Comparison of ENCODE assay signal across 22 mouse cellular contexts in the genomic region with DNA sequence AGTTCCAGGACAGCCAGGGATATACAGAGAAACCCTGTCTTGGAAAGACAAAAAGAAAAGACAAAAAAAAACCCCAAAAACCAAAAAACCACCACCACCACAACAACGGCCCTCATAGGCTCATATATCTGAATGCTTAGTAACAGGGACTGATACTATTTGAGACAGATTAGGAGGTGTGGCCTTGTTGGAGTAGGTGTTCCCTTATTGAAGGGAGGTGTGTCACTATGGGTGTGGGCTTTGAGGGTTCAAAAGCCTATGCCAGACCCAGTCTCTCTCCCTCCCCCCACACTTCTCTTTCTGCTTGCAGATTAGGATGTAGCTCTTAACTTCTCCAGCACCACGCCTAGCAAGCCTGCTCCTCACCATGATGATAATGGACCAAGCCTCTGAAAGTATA.
A peak's percentile ranks its signal among the peaks of the same experiment; 100 is the strongest.
DNase-seq lines count a peak whose midpoint lies in the region; ATAC-seq and TF ChIP-seq lines count a peak whose summit lies in the region.
"Had no signal": no experiment of that assay in that cellular context is flagged by ENCODE, and none has a peak within 500 bp of the region (broad histone marks: within the 10 kb centered on the region; RNA-seq: fewer than 3 reads in every experiment).

No protein-coding gene starts in this region.

- H3K4me2 ChIP-seq in liver, embryonic 16.5 days (ENCODE audit: low read depth, low read length): no peak overlapping the region
- no peak overlapping the region for H3K4me2 ChIP-seq in midbrain, embryonic 14.5 days (ENCODE audit: low read length)
- H3K4me2 ChIP-seq: embryonic facial prominence, embryonic 15.5 days; neural tube, embryonic 15.5 days had no signal

- H3K27me3 ChIP-seq in MEL (ENCODE audit: control insufficient read depth in 1 of 2, insufficient read depth in 2 of 2, low read length in 2 of 2): no peaks in the 10 kb centered on the region
- no peaks in the 10 kb centered on the region for H3K27me3 ChIP-seq in liver, embryonic 16.5 days (ENCODE audit: control insufficient read depth, insufficient read depth, low read depth, low read length)
- no peaks in the 10 kb centered on the region for H3K27me3 ChIP-seq in limb, embryonic 10.5 days (ENCODE audit: low read depth, poor library complexity, severe bottlenecking)
- H3K27me3 ChIP-seq in midbrain, embryonic 14.5 days (ENCODE audit: control insufficient read depth, insufficient read depth, low read length): no peaks in the 10 kb centered on the region
- H3K27me3 ChIP-seq: embryonic facial prominence, embryonic 15.5 days; neural tube, embryonic 15.5 days had no signal

- H3K4me1 ChIP-seq in MEL (ENCODE audit: control insufficient read depth in 1 of 2, insufficient read depth in 2 of 2, low read length in 2 of 2): peaks cover 5% of the 10 kb centered on the region in 2 experiments
- H3K4me1 ChIP-seq in liver, embryonic 16.5 days (ENCODE audit: control insufficient read depth, low read depth, low read length): peaks cover 8% of the 10 kb centered on the region
- no peaks in the 10 kb centered on the region for H3K4me1 ChIP-seq in limb, embryonic 10.5 days
- no peaks in the 10 kb centered on the region for H3K4me1 ChIP-seq in midbrain, embryonic 14.5 days (ENCODE audit: control insufficient read depth, insufficient read depth, low read length)
- H3K4me1 ChIP-seq: embryonic facial prominence, embryonic 15.5 days; forebrain, embryonic 10.5 days; neural tube, embryonic 15.5 days had no signal

- H3K36me3 ChIP-seq in MEL (ENCODE audit: control insufficient read depth in 1 of 2, insufficient read depth in 2 of 2, low read length in 2 of 2): peaks cover 0 to 7% of the 10 kb centered on the region in 2 experiments; a peak in 3 of 4 replicates
- peaks cover 26% of the 10 kb centered on the region for H3K36me3 ChIP-seq in liver, embryonic 16.5 days (ENCODE audit: control insufficient read depth, insufficient read depth)
- peaks cover 20% of the 10 kb centered on the region for H3K36me3 ChIP-seq in limb, embryonic 10.5 days
- H3K36me3 ChIP-seq in midbrain, embryonic 14.5 days (ENCODE audit: control insufficient read depth, insufficient read depth, low read length): peaks cover 7% of the 10 kb centered on the region; the same call in 1 of the 2 replicates

- no peaks in the 10 kb centered on the region for H3K79me2 ChIP-seq in MEL (ENCODE audit: control insufficient read depth, insufficient read depth, low read length, poor library complexity)

- H3K9me3 ChIP-seq in MEL (replicated peaks; ENCODE audit: insufficient read depth, low read length): no peaks in the 10 kb centered on the region
- H3K9me3 ChIP-seq in liver, embryonic 16.5 days (replicated peaks; ENCODE audit: control insufficient read depth, low read length): no peaks in the 10 kb centered on the region
- H3K9me3 ChIP-seq in limb, embryonic 10.5 days (replicated peaks): no peaks in the 10 kb centered on the region
- no peaks in the 10 kb centered on the region for H3K9me3 ChIP-seq in midbrain, embryonic 14.5 days (ENCODE audit: control insufficient read depth, low read length)
- H3K9me3 ChIP-seq: embryonic facial prominence, embryonic 15.5 days; forebrain, embryonic 10.5 days; midbrain, embryonic 10.5 days; neural tube, embryonic 15.5 days had no signal

- TF ChIP-seq EP300 in MEL (IDR thresholded peaks at IDR 0.05; ENCODE audit: low read depth in 1 of 2, low read length in 2 of 2): 0 out of 4 replicates have a peak, but pooled peaks of 1 of the 2 experiments have one; percentile 4

- no peak overlapping the region for H3K27ac ChIP-seq in MEL (ENCODE audit: control insufficient read depth, low read depth, low read length)
- H3K27ac ChIP-seq in liver, embryonic 16.5 days (ENCODE audit: low read length): no peak overlapping the region
- H3K27ac ChIP-seq in limb, embryonic 10.5 days: no peak overlapping the region
- no peak overlapping the region for H3K27ac ChIP-seq in midbrain, embryonic 14.5 days (replicated peaks; ENCODE audit: low read depth, low read length)
- H3K27ac ChIP-seq: embryonic facial prominence, embryonic 15.5 days; forebrain, embryonic 10.5 days; midbrain, embryonic 10.5 days; neural tube, embryonic 15.5 days had no signal

- DNase-seq in ES-CJ7 (ENCODE audit: low read depth, low spot score): peak; percentile 53
- DNase-seq in MEL (ENCODE audit: low read depth, low spot score): peak; percentile 86
- no peak for DNase-seq in urinary bladder, postnatal 10 days (ENCODE audit: low spot score)
- DNase-seq in limb, embryonic 10.5 days (ENCODE audit: low spot score): no peak
- DNase-seq in midbrain, embryonic 14.5 days: no peak
- DNase-seq: adrenal gland, adult 8-10 months; cerebellum, adult 2 months; cerebellum, postnatal 25 days; gastrocnemius, postnatal 25 days; kidney, adult 18-20 months; kidney, postnatal 4 days; lung, postnatal 4 days; right cerebral cortex, adult 18-20 months; right cerebral cortex, postnatal 4 days; thymus, postnatal 14 days had no signal

- no peak for TF ChIP-seq RAD21 in MEL (IDR thresholded peaks at IDR 0.05; ENCODE audit: low read depth, low read length)

- no peak for TF ChIP-seq POLR2A in MEL (IDR thresholded peaks at IDR 0.05; ENCODE audit: control insufficient read depth in 1 of 2, insufficient read depth in 1 of 2, low read depth in 1 of 2, low read length in 2 of 2, poor library complexity in 1 of 2)

- 28% methylated on average over 2 of the region's 2 CpGs for WGBS in liver, embryonic 16.5 days (ENCODE audit: insufficient replicate concordance)
- 90% methylated on average over 2 of the region's 2 CpGs for WGBS in limb, embryonic 10.5 days
- WGBS in midbrain, embryonic 14.5 days: 87% methylated on average over 2 of the region's 2 CpGs

- peak; percentile 58 for ATAC-seq in common myeloid progenitor, adult 5-6 weeks (replicated peaks; ENCODE audit: low read depth, poor library complexity, severe bottlenecking)
- ATAC-seq in liver, embryonic 16.5 days (ENCODE audit: low read depth): peak; percentile 79
- no peak for ATAC-seq in midbrain, embryonic 14.5 days (ENCODE audit: low FRiP score, low TSS enrichment)
- ATAC-seq: forebrain, embryonic 16.5 days had no signal

- H3K9ac ChIP-seq in MEL (ENCODE audit: control insufficient read depth, low read depth, low read length, poor library complexity, severe bottlenecking): no peak overlapping the region
- no peak overlapping the region for H3K9ac ChIP-seq in liver, embryonic 16.5 days (ENCODE audit: low read depth, low read length)
- H3K9ac ChIP-seq in midbrain, embryonic 14.5 days (replicated peaks; ENCODE audit: low read length): no peak overlapping the region
- H3K9ac ChIP-seq: embryonic facial prominence, embryonic 15.5 days; neural tube, embryonic 15.5 days had no signal

- TF ChIP-seq CTCF in MEL (IDR thresholded peaks at IDR 0.05 in 2 of 3, conservative IDR thresholded peaks at IDR 0.05 in 1 of 3; ENCODE audit: control insufficient read depth in 1 of 3, insufficient read depth in 1 of 3, low read depth in 2 of 3, low read length in 3 of 3, poor library complexity in 1 of 3, severe bottlenecking in 1 of 3): no peak

- no peak overlapping the region for H3K4me3 ChIP-seq in MEL (ENCODE audit: control insufficient read depth in 1 of 2, insufficient read depth in 1 of 2, low read depth in 2 of 2, low read length in 2 of 2)
- no peak overlapping the region for H3K4me3 ChIP-seq in liver, embryonic 16.5 days (ENCODE audit: low read depth, low read length)
- no peak overlapping the region for H3K4me3 ChIP-seq in limb, embryonic 10.5 days
- no peak overlapping the region for H3K4me3 ChIP-seq in midbrain, embryonic 14.5 days (replicated peaks; ENCODE audit: low read depth, low read length)
- H3K4me3 ChIP-seq: embryonic facial prominence, embryonic 15.5 days; forebrain, embryonic 10.5 days; midbrain, embryonic 10.5 days; neural tube, embryonic 15.5 days had no signal

TF ChIP-seq in MEL, 35 proteins besides CTCF, POLR2A, EP300 and RAD21:
- TF ChIP-seq SMC3 (IDR thresholded peaks at IDR 0.05; ENCODE audit: low read depth, low read length) (no peak), HCFC1 (IDR thresholded peaks at IDR 0.05; ENCODE audit: low read depth, low read length) (no peak), ETS1 (IDR thresholded peaks at IDR 0.05; ENCODE audit: low read depth, low read length) (0 out of 2 replicates have a peak, but pooled peaks have one; percentile 20)

Comparison
In these comparisons a context has a peak if more than half of its experiments do, and no peak if none do; other contexts are left out.
1. DNase-seq: peak in ES-CJ7 (single experiment) and MEL (single experiment); none in urinary bladder, postnatal 10 days (single experiment), limb, embryonic 10.5 days (single experiment) and midbrain, embryonic 14.5 days (single experiment).